Mouse (Mus musculus): ENCODE measurements at regions not wholly inside any gene's neighbourhood (a gene's known extent, or its start where the extent isn't known, plus 50 kb on each side); places are given as distances from the start of the nearest gene placed in this dataset.

GRCm38 (mm10) chr5:4654186-4654585 is 103.6 kb downstream of the Fzd1 start:
- DNase-seq (ENCODE audit: low read depth), result no peak
- TF ChIP-seq POLR2A (IDR thresholded peaks at IDR 0.05; ENCODE audit: borderline replicate concordance, extremely low read depth, insufficient read depth, insufficient read length, poor library complexity, severe bottlenecking) (no peak), CTCF (IDR thresholded peaks at IDR 0.05; ENCODE audit: borderline replicate concordance, extremely low read depth, insufficient read depth, insufficient read length) (no peak)

DNA sequence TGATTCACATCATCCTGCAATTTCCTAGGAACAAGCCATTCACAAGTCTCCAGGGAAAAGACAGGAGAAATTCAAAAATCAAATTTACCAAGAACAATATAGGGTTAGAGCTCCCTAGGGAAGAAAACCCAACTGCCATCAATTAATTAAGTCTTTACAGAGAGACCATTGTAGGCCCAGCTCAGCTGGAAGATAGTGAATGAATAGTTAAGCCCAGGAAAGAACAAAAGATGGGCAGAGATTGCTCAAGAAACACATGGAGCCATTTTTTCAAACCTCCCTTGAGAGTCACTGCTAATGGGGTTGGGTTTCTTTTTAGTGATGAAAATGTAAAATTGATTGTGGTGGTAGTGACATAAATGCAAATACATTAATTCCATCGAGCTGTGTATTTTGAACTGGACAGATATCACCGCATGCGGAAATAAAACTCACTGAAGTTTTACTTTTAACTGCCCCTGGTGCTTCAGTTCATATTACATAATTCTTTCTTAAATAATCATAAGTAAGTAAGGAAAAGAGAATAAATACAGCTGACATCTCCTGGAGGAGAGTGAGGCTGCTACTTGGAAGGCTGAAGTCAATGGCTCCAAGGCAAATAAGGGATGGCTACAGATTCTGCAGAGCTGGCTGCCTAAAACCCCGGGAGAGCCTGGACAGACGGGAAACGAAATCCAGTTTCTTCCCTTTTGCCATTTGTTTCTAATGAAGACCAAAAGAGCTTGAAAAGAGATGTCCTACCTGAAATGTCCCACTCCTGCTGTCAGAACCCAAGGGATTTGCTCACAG is 106.5 kb downstream of the Fzd1 start:
- DNase-seq (ENCODE audit: low read depth), result peak; percentile 86
- no peak for TF ChIP-seq POLR2A (IDR thresholded peaks at IDR 0.05; ENCODE audit: borderline replicate concordance, extremely low read depth, insufficient read depth, insufficient read length, poor library complexity, severe bottlenecking)
- TF ChIP-seq CTCF (IDR thresholded peaks at IDR 0.05; ENCODE audit: borderline replicate concordance, extremely low read depth, insufficient read depth, insufficient read length), result no peak

- DNase-seq (ENCODE audit: low read depth), result no peak
- TF ChIP-seq POLR2A (IDR thresholded peaks at IDR 0.05; ENCODE audit: borderline replicate concordance, extremely low read depth, insufficient read depth, insufficient read length, poor library complexity, severe bottlenecking), result no peak
Observed at GRCm38 (mm10) chr5:4650709-4651108, 107.1 kb downstream of the Fzd1 start.

- peak; percentile 56 for DNase-seq (ENCODE audit: low read depth)
Observed at GRCm38 (mm10) chr5:4649858-4650556, 107.8 kb downstream of the Fzd1 start.

GRCm38 (mm10) chr5:4641041-4641440 is 116.8 kb downstream of the Fzd1 start:
- no peak for DNase-seq (ENCODE audit: low read depth)
- TF ChIP-seq POLR2A (IDR thresholded peaks at IDR 0.05; ENCODE audit: borderline replicate concordance, extremely low read depth, insufficient read depth, insufficient read length, poor library complexity, severe bottlenecking) (no peak), CTCF (IDR thresholded peaks at IDR 0.05; ENCODE audit: borderline replicate concordance, extremely low read depth, insufficient read depth, insufficient read length) (no peak)

More at GRCm38 (mm10) chr5:4649858-4650556, 107.8 kb downstream of the Fzd1 start:
- TF ChIP-seq POLR2A (IDR thresholded peaks at IDR 0.05; ENCODE audit: borderline replicate concordance, extremely low read depth, insufficient read depth, insufficient read length, poor library complexity, severe bottlenecking), result no peak
- TF ChIP-seq CTCF (IDR thresholded peaks at IDR 0.05; ENCODE audit: borderline replicate concordance, extremely low read depth, insufficient read depth, insufficient read length), result no peak

- TF ChIP-seq CTCF (IDR thresholded peaks at IDR 0.05; ENCODE audit: borderline replicate concordance, extremely low read depth, insufficient read depth, insufficient read length) (no peak), POLR2A (IDR thresholded peaks at IDR 0.05; ENCODE audit: borderline replicate concordance, extremely low read depth, insufficient read depth, insufficient read length, poor library complexity, severe bottlenecking) (no peak)
- DNase-seq (ENCODE audit: low read depth), result no peak
Observed at GRCm38 (mm10) chr5:4633763-4634162, 124.1 kb downstream of the Fzd1 start.

DNA sequence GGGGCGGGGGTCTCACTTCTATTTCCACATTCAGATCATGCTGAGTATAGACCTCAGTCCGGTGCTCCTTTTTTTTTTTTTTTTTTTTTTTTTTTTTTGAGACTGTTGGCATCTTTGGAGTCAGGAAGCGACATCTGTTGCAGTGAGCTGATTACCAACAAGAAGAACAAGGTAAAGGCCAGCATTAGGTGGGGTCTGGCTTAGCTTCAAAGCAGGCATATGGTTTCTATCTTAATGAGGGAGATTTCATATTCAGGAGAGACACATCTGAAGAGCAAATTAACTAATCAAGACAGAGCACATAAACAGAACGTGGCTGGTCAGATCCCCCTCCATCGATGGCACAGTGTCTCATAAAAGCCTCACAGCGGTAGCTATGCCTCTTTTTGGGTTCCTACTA is 132.6 kb downstream of the Fzd1 start:
- TF ChIP-seq CTCF (IDR thresholded peaks at IDR 0.05; ENCODE audit: borderline replicate concordance, extremely low read depth, insufficient read depth, insufficient read length), result no peak
- no peak for TF ChIP-seq POLR2A (IDR thresholded peaks at IDR 0.05; ENCODE audit: borderline replicate concordance, extremely low read depth, insufficient read depth, insufficient read length, poor library complexity, severe bottlenecking)
- peak; percentile 71 for DNase-seq (ENCODE audit: low read depth)

DNA sequence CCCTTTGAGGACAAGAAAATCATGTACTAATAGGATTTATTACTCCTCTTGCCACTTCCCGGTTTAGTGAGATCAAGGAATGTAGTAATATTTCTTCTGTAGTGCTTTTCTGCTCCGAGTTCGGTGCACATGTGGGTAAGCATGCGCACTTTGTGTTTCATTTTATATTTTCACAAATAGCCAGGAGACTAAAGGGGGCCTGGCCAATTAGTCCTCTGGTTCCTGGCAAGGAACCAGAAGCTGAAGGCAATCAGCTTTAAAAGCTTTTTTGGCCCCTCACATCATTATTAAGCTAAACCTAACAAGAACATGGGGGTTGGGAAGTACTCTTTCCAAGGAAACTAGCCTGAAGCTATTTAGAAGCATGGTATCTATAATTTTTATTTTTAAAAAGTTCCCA is 134.2 kb downstream of the Fzd1 start:
- TF ChIP-seq CTCF (IDR thresholded peaks at IDR 0.05; ENCODE audit: borderline replicate concordance, extremely low read depth, insufficient read depth, insufficient read length), result no peak
- TF ChIP-seq POLR2A (IDR thresholded peaks at IDR 0.05; ENCODE audit: borderline replicate concordance, extremely low read depth, insufficient read depth, insufficient read length, poor library complexity, severe bottlenecking), result no peak
- DNase-seq (ENCODE audit: low read depth), result peak; percentile 90

GRCm38 (mm10) chr5:4620513-4621210 is 137.2 kb downstream of the Fzd1 start:
- TF ChIP-seq CTCF (IDR thresholded peaks at IDR 0.05; ENCODE audit: borderline replicate concordance, extremely low read depth, insufficient read depth, insufficient read length) (no peak), POLR2A (IDR thresholded peaks at IDR 0.05; ENCODE audit: borderline replicate concordance, extremely low read depth, insufficient read depth, insufficient read length, poor library complexity, severe bottlenecking) (no peak)
- DNase-seq (ENCODE audit: low read depth), result peak; percentile 40

GRCm38 (mm10) chr5:4615233-4615632 is 142.6 kb downstream of the Fzd1 start:
- TF ChIP-seq CTCF (IDR thresholded peaks at IDR 0.05; ENCODE audit: borderline replicate concordance, extremely low read depth, insufficient read depth, insufficient read length), result no peak
- DNase-seq (ENCODE audit: low read depth), result no peak

DNA sequence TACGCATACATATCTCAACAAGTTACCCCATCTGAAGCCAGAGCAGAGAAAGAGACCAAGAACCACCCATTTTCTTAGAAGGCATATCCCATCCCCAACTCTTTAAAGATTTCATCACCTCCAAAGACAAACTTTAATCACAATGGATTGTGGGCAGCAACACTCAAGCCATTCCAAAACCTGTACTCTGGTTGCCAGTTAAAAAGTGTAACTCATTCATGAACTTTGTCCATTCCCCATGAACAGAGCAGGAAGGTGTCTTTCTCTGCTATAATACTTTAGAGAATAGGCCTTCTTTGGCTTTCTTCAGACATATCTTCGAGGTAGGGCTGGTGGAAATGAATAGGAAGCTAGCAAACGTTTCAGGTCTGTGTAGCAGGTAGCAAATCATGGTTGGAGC is 160.4 kb downstream of the Fzd1 start:
- TF ChIP-seq CTCF (IDR thresholded peaks at IDR 0.05; ENCODE audit: borderline replicate concordance, extremely low read depth, insufficient read depth, insufficient read length), result no peak
- TF ChIP-seq POLR2A (IDR thresholded peaks at IDR 0.05; ENCODE audit: borderline replicate concordance, extremely low read depth, insufficient read depth, insufficient read length, poor library complexity, severe bottlenecking), result no peak
- DNase-seq (ENCODE audit: low read depth), result no peak
